Mouse (Mus musculus) cerebellum, postnatal 14 days (tissue): Measurements from ENCODE around the gene Ahsg.

Source experiments
- DNase-seq, 2 experiments: peaks; one replicate each; pipeline ENCODE4 v3.0.0; 2021; ENCODE audit warnings: mixed read lengths in 2 of 2

Ahsg gene

GRCm38 (mm10) chr16:22890683-22891510, at the start of gene Ahsg:
Gene Ahsg (plus strand): TSS chr16:22891277.
- DNase-seq, result no peak

- no peak for DNase-seq
Observed at GRCm38 (mm10) chr16:22842871-22843270, 48.2 kb upstream of the Ahsg start.

GRCm38 (mm10) chr16:22844061-22844801, 46.8 kb upstream of the Ahsg start:
- DNase-seq, result peak; percentile 84 to 88

- no peak for DNase-seq
Observed at GRCm38 (mm10) chr16:22844834-22845233, 46.2 kb upstream of the Ahsg start.

- no peak for DNase-seq
Observed at GRCm38 (mm10) chr16:22845481-22845880, 45.6 kb upstream of the Ahsg start.

- DNase-seq, result no peak
Observed at GRCm38 (mm10) chr16:22847686-22848085, 43.4 kb upstream of the Ahsg start.

- no peak for DNase-seq
Observed at GRCm38 (mm10) chr16:22848331-22848730, 42.7 kb upstream of the Ahsg start.

- no peak for DNase-seq
Observed at GRCm38 (mm10) chr16:22852709-22853108, 38.4 kb upstream of the Ahsg start.

- no peak for DNase-seq
Observed at GRCm38 (mm10) chr16:22856773-22857172, 34.3 kb upstream of the Ahsg start.

GRCm38 (mm10) chr16:22857431-22858113, 33.5 kb upstream of the Ahsg start, which contains the start of the genes Tbccd1 and Dnajb11:
Gene Tbccd1 (minus strand): TSS chr16:22857669.
Gene Dnajb11 (plus strand): TSS chr16:22857845.
- peak; percentile 98 for DNase-seq

GRCm38 (mm10) chr16:22872397-22872796, 18.7 kb upstream of the Ahsg start:
- DNase-seq, result no peak

GRCm38 (mm10) chr16:22873369-22873768, 17.7 kb upstream of the Ahsg start:
- no peak for DNase-seq

GRCm38 (mm10) chr16:22876218-22877043, 14.6 kb upstream of the Ahsg start:
- peak; percentile 51 to 65 for DNase-seq

GRCm38 (mm10) chr16:22877660-22878390, 13.3 kb upstream of the Ahsg start:
- DNase-seq, result peak; percentile 63 to 68

- DNase-seq, result no peak
Observed at GRCm38 (mm10) chr16:22878716-22879115, 12.4 kb upstream of the Ahsg start.

- no peak for DNase-seq
Observed at GRCm38 (mm10) chr16:22879945-22880595, 11.0 kb upstream of the Ahsg start.

- DNase-seq, result peak; percentile 20
Observed at GRCm38 (mm10) chr16:22880900-22881299, 10.2 kb upstream of the Ahsg start.

GRCm38 (mm10) chr16:22881487-22881886, 9.6 kb upstream of the Ahsg start:
- no peak for DNase-seq

GRCm38 (mm10) chr16:22883441-22883840, 7.6 kb upstream of the Ahsg start:
- no peak for DNase-seq

- no peak for DNase-seq
Observed at GRCm38 (mm10) chr16:22885356-22885755, 5.7 kb upstream of the Ahsg start.

GRCm38 (mm10) chr16:22886726-22887125, 4.4 kb upstream of the Ahsg start:
- no peak for DNase-seq
